Mouse (Mus musculus) midbrain, embryonic 11.5 days (tissue): ENCODE data around the gene Ppih. TPM values are rescaled to one million over a fixed set of nuclear protein-coding genes. Genes with fewer than 3 reads are reported as not detected.

Experiments used
- ATAC-seq: fragments of 200-750 bp; cut with Nextera tagmentation; 2 replicates; pipeline ENCODE4 v1.8.0; 2017; ENCODE audit warnings: moderate TSS enrichment, moderate library complexity; ENCODE audit not compliant: low FRiP score
- DNase-seq: peaks from one replicate; pipeline ENCODE4 v3.0.0; 2015; ENCODE audit warnings: low spot score; ENCODE audit errors: missing footprints
- H3K27ac ChIP-seq: fragments of 300-500 bp; sonication (generic); 2 replicates; pipeline ENCODE4 v1.5.1; 2014; ENCODE audit warnings: low read depth, low read length
- H3K27me3 ChIP-seq: fragments of 300-500 bp; sonication (generic); 2 replicates; pipeline ENCODE4 v1.6.1; 2014; ENCODE audit warnings: mild to moderate bottlenecking, low read length, moderate library complexity, mixed read lengths; ENCODE audit not compliant: control insufficient read depth, insufficient read depth
- H3K36me3 ChIP-seq: fragments of 300-500 bp; sonication (generic); 2 replicates; pipeline ENCODE4 v1.6.1; 2014; ENCODE audit warnings: mild to moderate bottlenecking, low read length, moderate library complexity, mixed read lengths; ENCODE audit not compliant: control insufficient read depth, insufficient read depth
- H3K4me1 ChIP-seq: fragments of 300-500 bp; sonication (generic); 2 replicates; pipeline ENCODE4 v1.6.1; 2014; ENCODE audit warnings: low read length; ENCODE audit not compliant: control insufficient read depth, insufficient read depth
- H3K4me2 ChIP-seq: fragments of 300-500 bp; sonication (generic); 2 replicates; pipeline ENCODE4 v1.6.1; 2014; ENCODE audit warnings: mild to moderate bottlenecking, moderate library complexity
- H3K4me3 ChIP-seq: fragments of 300-500 bp; sonication (generic); 2 replicates; pipeline ENCODE4 v1.5.1; 2014; ENCODE audit warnings: low read depth, low read length
- H3K9ac ChIP-seq: fragments of 300-500 bp; sonication (generic); 2 replicates; pipeline ENCODE4 v1.6.1; 2014; ENCODE audit warnings: low read length
- H3K9me3 ChIP-seq: fragments of 300-500 bp; sonication (generic); 2 replicates; pipeline ENCODE4 v1.6.1; 2016; ENCODE audit warnings: low read length; ENCODE audit not compliant: control insufficient read depth
- WGBS: fragments of 180-500 bp; shearing (Covaris S2); extraction: QIAGEN DNeasy Blood & Tissue Kit; methylation state at CpG from one replicate; pipeline ENCODE4 v1.1.7; 2014; 5-methylcytosine and 5-hydroxymethylcytosine counted together
- polyA plus RNA-seq: library from polyadenylated mRNA; unstranded; fragments of >200 nt; fragmentation: Nextera tagmentation; extraction: Ambion mirVana; gene quantifications from 2 replicates; pipeline ENCODE4 v1.2.1, GENCODE M21; 2014

Ppih gene
- polyA plus RNA-seq, result 123 and 124 TPM in 2 replicates

DNA sequence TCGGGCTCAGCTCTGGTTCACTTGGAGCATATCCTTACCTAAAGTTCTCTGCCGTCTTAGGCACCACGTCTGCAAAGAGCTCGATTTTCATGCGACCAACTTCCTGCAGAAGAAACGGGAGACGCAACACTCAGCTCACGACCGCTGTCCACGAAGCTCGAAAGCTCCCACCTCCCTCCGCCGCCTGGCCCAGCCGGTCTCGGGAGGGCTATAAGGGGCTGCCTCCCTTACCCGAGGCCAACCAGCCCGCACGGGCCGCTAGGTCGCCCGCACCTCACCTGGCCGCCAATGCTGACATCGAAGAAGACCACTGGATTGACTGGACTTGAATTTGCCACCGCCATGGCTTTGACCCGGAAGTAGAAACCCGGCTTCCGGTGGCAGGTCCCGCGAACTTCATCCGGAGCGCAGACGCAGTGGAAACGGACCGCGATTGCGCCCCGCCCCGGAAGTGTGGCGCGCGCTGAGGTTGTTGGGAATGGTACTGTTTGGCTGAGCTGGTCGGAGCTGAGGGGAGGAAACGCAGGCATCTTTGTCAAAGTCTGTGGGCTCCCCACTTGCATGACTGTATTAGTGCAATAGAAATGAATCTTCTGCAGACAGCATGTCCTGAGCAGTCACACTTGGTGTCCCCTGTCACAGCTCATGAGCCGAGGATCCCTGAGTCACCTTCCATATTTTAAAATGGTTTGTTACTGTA lies at the start of gene Ppih:
Gene Ppih, minus strand, starts transcription at position 416 of the 700 bp plus-strand sequence.
- H3K4me2 ChIP-seq, result peak within 1 kb of the TSS; percentile 94
- H3K36me3 ChIP-seq, result peaks cover 10% of the 10 kb centered on the region; the same call in 1 of the 2 replicates
- under 1% methylated on average over 44 of the region's 44 CpGs for WGBS
- no peaks in the 10 kb centered on the region; the same call in 1 of the 2 replicates for H3K27me3 ChIP-seq
- peak; percentile 99 for DNase-seq
- no peaks in the 10 kb centered on the region for H3K9me3 ChIP-seq
- peaks cover 9% of the 10 kb centered on the region for H3K4me1 ChIP-seq
- peak within 1 kb of the TSS; percentile 69 for H3K27ac ChIP-seq
- peak within 1 kb of the TSS; percentile 81 for H3K4me3 ChIP-seq
- H3K9ac ChIP-seq, result peak within 1 kb of the TSS; percentile 81
- peak; percentile 98 for ATAC-seq

DNA sequence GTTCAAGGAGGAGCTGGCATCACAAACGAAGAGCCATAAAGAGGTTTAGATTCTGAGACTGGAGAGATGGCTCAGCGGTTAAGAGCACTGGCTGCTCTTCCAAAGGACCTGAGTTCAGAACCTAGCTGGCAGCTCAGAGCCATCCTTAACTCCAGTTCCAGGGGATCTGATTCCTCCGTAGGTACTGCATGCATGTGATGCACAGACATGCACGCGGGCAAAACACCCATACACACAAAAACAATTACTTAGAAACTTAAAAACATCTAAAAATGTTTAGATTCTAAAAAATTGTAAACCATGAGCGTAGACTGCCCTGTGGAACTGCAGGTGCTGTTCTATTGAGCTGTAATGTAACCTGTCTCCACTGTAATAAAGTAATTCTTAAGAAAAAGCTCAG lies 49.1 kb upstream of the Ppih start:
- WGBS, result 86% methylated on average over 6 of the region's 6 CpGs
- H3K9me3 ChIP-seq, result no peaks in the 10 kb centered on the region
- no peaks in the 10 kb centered on the region for H3K27me3 ChIP-seq
- ATAC-seq (no peak), DNase-seq (no peak)
- H3K4me1 ChIP-seq, result no peaks in the 10 kb centered on the region
- H3K4me2 ChIP-seq, result no peak overlapping the region
- H3K9ac ChIP-seq, result no peak overlapping the region
- no peak overlapping the region for H3K27ac ChIP-seq
- no peak overlapping the region for H3K4me3 ChIP-seq
- H3K36me3 ChIP-seq, result no peaks in the 10 kb centered on the region

DNA sequence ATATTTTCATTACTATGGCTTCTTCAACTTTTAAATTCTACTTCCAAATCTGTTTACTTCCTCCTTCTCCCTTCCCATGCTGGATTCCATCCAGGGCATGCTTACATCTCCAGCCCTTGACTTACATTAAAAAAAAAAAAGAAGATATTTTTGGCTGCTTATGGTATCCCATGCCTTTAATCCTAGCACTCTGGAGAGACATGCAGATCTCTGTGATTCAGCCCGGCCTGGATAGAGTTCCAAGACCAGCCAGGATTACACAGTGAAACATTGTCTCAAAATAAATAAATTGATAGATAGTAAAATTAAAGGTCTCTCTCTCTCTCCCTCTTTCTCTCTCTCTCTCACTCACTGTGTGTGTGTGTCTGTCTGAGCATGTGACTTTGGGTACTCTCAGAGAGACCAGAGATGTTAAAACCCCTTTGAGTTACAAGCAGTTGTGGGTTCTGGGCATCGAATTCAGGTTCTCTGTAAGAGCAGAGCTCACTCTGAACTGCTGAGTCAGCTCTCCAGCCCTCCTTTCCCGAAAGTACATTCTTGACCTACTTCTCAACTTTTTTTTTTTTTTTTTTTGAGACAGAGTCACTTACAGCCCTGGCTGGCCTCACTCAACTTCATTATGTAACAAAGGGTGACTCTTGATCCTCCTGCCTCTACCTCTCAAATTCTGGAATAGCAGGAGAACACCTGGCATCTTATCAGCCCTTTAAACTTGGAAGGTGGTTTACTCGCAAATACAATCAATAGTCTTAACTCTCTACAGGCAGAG lies 46.6 kb upstream of the Ppih start:
- Histone ChIP-seq H3K36me3 (no peaks in the 10 kb centered on the region), H3K27me3 (no peaks in the 10 kb centered on the region), H3K9me3 (no peaks in the 10 kb centered on the region), H3K9ac (no peak overlapping the region), H3K4me3 (no peak overlapping the region), H3K4me2 (no peak overlapping the region), H3K27ac (no peak overlapping the region), H3K4me1 (no peaks in the 10 kb centered on the region)
- DNase-seq (no peak), ATAC-seq (no peak)
- whole genome bisulfite sequencing, result 76% methylated on average over 4 of the region's 4 CpGs

DNA sequence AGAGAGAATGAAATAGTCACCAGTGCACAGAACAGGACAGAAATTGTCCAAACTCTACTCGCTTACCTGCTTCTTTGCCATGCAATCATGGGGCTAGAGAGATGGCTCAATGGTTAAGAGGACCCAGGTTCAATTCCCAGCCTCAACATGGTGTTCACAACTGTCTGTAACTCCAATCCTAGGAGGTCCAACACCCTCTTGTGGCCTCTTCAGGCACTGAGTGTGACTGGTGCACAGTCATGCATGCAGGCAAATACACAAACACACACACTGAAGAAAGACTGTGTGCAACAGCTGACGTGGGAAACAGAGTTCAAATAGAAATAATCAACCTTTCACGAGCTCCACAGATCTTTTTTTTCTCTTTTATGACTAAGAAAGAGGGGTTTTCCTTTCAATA lies 41.9 kb upstream of the Ppih start:
- no peak overlapping the region for H3K4me3 ChIP-seq
- no peak for ATAC-seq
- H3K4me2 ChIP-seq, result no peak overlapping the region
- H3K4me1 ChIP-seq, result no peaks in the 10 kb centered on the region; the same call in 1 of the 2 replicates
- H3K27me3 ChIP-seq, result no peaks in the 10 kb centered on the region
- WGBS, result 81% methylated on average over 3 of the region's 3 CpGs
- no peaks in the 10 kb centered on the region for H3K36me3 ChIP-seq
- H3K9ac ChIP-seq, result no peak overlapping the region
- no peak for DNase-seq
- no peaks in the 10 kb centered on the region for H3K9me3 ChIP-seq
- H3K27ac ChIP-seq, result no peak overlapping the region

DNA sequence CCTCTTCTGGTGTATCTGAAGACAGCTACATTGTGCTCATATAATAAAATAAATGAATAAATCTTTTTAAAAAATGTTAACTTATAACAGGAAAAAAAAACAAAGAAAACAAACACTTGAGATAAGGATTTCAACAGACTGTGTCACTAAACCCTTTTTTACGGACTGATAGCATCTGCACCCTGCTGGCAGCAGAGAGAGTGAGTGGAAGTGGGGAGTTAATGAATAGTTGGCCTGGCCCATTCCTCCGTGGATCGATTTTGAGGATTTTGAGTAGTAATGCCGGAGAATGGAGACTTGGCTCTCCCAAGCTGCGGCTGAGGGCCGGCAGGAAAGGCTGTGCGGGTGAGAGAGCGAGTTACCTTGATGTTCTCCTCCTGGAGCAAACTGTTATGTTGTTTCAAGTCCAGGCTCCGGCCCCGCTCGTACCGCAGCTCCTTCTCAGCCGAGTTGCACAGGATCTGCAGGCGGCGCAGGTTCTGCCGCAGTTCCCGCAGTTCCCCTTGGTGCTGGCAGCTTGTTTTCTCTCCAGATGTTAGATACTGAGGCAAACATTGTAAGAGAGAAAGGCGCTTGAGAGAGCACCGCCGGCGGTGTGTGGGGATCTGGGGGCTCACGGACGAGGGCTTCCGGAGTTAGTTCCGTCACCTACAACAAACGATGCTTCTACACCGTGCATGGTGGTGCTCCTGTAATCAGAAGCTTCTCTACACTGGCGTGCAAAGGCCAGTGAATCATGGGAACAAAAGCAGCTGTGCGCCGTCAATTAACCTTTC lies 39.0 kb upstream of the Ppih start:
- ATAC-seq (no peak), DNase-seq (peak; percentile 95)
- H3K36me3 ChIP-seq, result no peaks in the 10 kb centered on the region
- 10% methylated on average over 30 of the region's 30 CpGs for WGBS
- no peaks in the 10 kb centered on the region for H3K27me3 ChIP-seq
- no peak overlapping the region for H3K27ac ChIP-seq
- H3K9ac ChIP-seq, result peak overlapping the region; percentile 60
- no peaks in the 10 kb centered on the region for H3K9me3 ChIP-seq
- peak overlapping the region; percentile 28 for H3K4me3 ChIP-seq
- no peaks in the 10 kb centered on the region; the same call in 1 of the 2 replicates for H3K4me1 ChIP-seq
- H3K4me2 ChIP-seq, result peak overlapping the region; percentile 50

DNA sequence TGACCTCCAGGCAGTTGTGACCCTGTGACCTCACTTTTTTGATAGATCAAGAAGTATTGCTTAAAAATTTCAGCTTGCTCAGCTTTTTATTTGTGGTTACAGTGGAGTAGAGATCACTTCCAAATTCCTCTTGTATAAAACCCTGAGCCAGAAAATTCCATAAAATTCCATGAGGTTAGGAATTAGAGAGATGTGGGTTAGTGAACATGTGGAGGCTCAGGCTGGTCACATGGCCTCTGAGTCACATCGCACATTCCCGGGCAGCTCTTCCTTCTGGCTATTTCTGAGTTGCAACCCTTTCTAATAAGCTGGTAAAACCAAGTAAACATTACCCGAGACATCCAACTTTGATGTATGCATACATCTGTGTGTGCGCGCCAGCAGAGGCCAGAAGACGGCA lies 25.2 kb upstream of the Ppih start:
- ATAC-seq (no peak), DNase-seq (no peak)
- Histone ChIP-seq H3K9me3 (no peaks in the 10 kb centered on the region), H3K36me3 (no peaks in the 10 kb centered on the region), H3K4me1 (no peaks in the 10 kb centered on the region), H3K4me2 (no peak overlapping the region), H3K27me3 (no peaks in the 10 kb centered on the region), H3K4me3 (no peak overlapping the region), H3K9ac (no peak overlapping the region), H3K27ac (no peak overlapping the region)
- 92% methylated on average over 6 of the region's 6 CpGs for WGBS

DNA sequence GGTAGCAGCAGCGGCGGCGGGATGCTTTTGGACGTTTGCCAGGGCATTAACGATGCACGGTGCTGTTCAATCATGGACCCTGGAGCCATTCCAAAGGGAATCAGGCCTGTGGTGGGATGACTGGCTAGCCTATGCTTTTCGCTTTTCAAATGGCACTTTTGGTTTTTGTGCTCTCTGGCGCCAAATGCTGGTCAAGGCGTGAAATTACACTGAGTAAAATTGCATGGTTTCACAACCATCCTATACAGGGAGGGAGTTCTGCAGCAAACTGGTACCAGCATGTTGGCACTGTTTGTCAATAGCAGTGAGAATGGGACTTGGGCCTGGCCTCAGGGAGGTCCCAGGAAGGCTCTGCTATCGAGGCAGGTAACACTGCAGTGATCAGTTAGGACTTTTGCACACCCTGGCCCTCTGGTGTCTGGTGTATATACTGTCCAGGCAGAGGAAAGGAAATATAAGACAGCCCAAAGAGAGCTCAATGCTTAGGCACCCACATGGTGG lies 18.6 kb upstream of the Ppih start:
- H3K27me3 ChIP-seq, result no peaks in the 10 kb centered on the region
- H3K36me3 ChIP-seq, result no peaks in the 10 kb centered on the region
- H3K9me3 ChIP-seq, result no peaks in the 10 kb centered on the region
- ATAC-seq (peak; percentile 82), DNase-seq (peak; percentile 98)
- 6% methylated on average over 10 of the region's 10 CpGs for WGBS
- H3K4me3 ChIP-seq, result no peak overlapping the region
- no peak overlapping the region for H3K27ac ChIP-seq
- H3K4me2 ChIP-seq, result no peak overlapping the region
- H3K9ac ChIP-seq, result peak overlapping the region; percentile 26
- H3K4me1 ChIP-seq, result no peaks in the 10 kb centered on the region

DNA sequence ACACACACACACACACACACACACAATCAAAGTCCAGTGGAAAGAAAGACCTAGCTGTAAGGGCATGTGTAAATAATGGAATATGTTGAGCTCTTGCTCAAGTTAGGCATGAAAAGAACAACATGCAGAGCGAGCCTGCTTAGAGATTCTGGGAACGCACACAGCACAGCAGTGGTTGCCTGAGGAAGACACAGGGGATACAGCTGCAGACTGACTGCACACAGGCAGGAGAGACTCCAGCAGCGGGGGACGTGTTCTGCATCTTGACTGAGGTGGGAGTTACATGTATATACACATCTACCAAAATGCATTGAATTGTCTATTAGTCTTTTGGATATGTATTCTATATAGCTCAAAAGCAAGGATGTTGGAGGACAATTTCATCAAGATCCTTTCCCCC lies 18.1 kb upstream of the Ppih start:
- Histone ChIP-seq H3K4me3 (no peak overlapping the region), H3K27me3 (no peaks in the 10 kb centered on the region), H3K27ac (no peak overlapping the region), H3K4me2 (no peak overlapping the region), H3K9me3 (no peaks in the 10 kb centered on the region), H3K9ac (peak overlapping the region; percentile 26), H3K36me3 (no peaks in the 10 kb centered on the region), H3K4me1 (no peaks in the 10 kb centered on the region)
- WGBS, result 73% methylated on average over 4 of the region's 4 CpGs
- DNase-seq, result no peak
- ATAC-seq, result peak; percentile 54; the same call in 1 of the 2 replicates
